Mouse (Mus musculus): Measurements from ENCODE around the gene Polr1a. TPM values are rescaled to one million over a fixed set of nuclear protein-coding genes. Genes with fewer than 3 reads are reported as not detected.
A peak's percentile ranks its signal among the peaks of the same experiment; 100 is the strongest.

The Polr1a gene
- polyA plus RNA-seq, 1 experiment = 26.1 TPM

GRCm38 (mm10) chr6:71981450-71981849, 72.6 kb downstream of the Polr1a start:
- no peak for TF ChIP-seq GATA1 (IDR thresholded peaks at IDR 0.05; ENCODE audit: low read length)

GRCm38 (mm10) chr6:71985984-71986383, 77.1 kb downstream of the Polr1a start:
- TF ChIP-seq GATA1 (IDR thresholded peaks at IDR 0.05; ENCODE audit: low read length) = no peak

GRCm38 (mm10) chr6:71987546-71988248, 78.8 kb downstream of the Polr1a start:
- TF ChIP-seq GATA1 (IDR thresholded peaks at IDR 0.05; ENCODE audit: low read length) = no peak

GRCm38 (mm10) chr6:71989647-71990351, 80.9 kb downstream of the Polr1a start:
- no peak for TF ChIP-seq GATA1 (IDR thresholded peaks at IDR 0.05; ENCODE audit: low read length)

GRCm38 (mm10) chr6:71990371-71990837, 81.6 kb downstream of the Polr1a start:
- TF ChIP-seq GATA1 (IDR thresholded peaks at IDR 0.05; ENCODE audit: low read length) = no peak

- no peak for TF ChIP-seq GATA1 (IDR thresholded peaks at IDR 0.05; ENCODE audit: low read length)
These were observed 82.5 kb downstream of the Polr1a start for GRCm38 (mm10) chr6:71991190-71991932.

- TF ChIP-seq GATA1 (IDR thresholded peaks at IDR 0.05; ENCODE audit: low read length) = no peak
These were observed 83.1 kb downstream of the Polr1a start for GRCm38 (mm10) chr6:71991933-71992325.

- TF ChIP-seq GATA1 (IDR thresholded peaks at IDR 0.05; ENCODE audit: low read length) = no peak
These were observed 85.2 kb downstream of the Polr1a start for GRCm38 (mm10) chr6:71994004-71994403.

GRCm38 (mm10) chr6:71995081-71995480, 86.2 kb downstream of the Polr1a start:
- no peak for TF ChIP-seq GATA1 (IDR thresholded peaks at IDR 0.05; ENCODE audit: low read length)

GRCm38 (mm10) chr6:71997215-71997614, 88.4 kb downstream of the Polr1a start:
- TF ChIP-seq GATA1 (IDR thresholded peaks at IDR 0.05; ENCODE audit: low read length) = no peak

GRCm38 (mm10) chr6:71999917-72000512, 91.2 kb downstream of the Polr1a start:
- no peak for TF ChIP-seq GATA1 (IDR thresholded peaks at IDR 0.05; ENCODE audit: low read length)

- peak; percentile 52 for TF ChIP-seq GATA1 (IDR thresholded peaks at IDR 0.05; ENCODE audit: low read length)
These were observed 92.4 kb downstream of the Polr1a start for GRCm38 (mm10) chr6:72001220-72001777.

- no peak for TF ChIP-seq GATA1 (IDR thresholded peaks at IDR 0.05; ENCODE audit: low read length)
These were observed 98.8 kb downstream of the Polr1a start for GRCm38 (mm10) chr6:72007411-72008212.

- no peak for TF ChIP-seq GATA1 (IDR thresholded peaks at IDR 0.05; ENCODE audit: low read length)
These were observed 99.4 kb downstream of the Polr1a start for GRCm38 (mm10) chr6:72008213-72008655.

Data from G1E-ER4 (cell line).